Mouse (Mus musculus): ENCODE measurements around the gene Nbeal2. TPM values are rescaled to one million over a fixed set of nuclear protein-coding genes. Genes with fewer than 3 reads are reported as not detected.
"Not testable (repeated sequence)": the region's sequence is repeated elsewhere in the genome, so short reads cannot be mapped to it uniquely, and the experiment has no call there.

Nbeal2 gene
- polyA plus RNA-seq, 1 experiment from 2014 or later = 6.4 TPM

DNA sequence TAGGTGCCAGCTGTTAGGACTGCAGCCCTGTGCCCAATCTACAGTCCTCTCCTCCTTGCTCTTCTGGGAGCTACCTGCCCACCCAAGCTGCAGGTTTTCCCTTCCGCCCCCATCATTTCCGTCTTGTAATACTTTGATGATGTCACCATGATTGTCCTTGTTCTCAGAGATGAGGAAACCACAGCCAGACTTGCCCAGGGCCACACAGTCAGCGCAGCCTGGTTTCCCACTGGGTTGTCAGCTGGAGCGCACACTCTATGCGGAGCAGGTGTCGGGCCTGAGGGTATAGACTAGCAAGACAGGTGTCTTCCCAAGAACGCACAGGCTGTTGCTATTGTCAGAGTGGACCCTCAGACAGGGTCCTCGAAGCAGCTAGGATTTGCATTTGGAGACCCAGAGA lies 31.2 kb upstream of the Nbeal2 start:
- ATAC-seq (replicated peaks) = no peak
- Histone ChIP-seq H3K4me2 (no peak overlapping the region), H3K4me1 (peaks cover 36% of the 10 kb centered on the region), H3K9ac (no peak overlapping the region), H3K4me3 (no peak overlapping the region), H3K27ac (no peak overlapping the region), H3K9me3 (no peaks in the 10 kb centered on the region), H3K36me3 (replicated peaks) (no peaks in the 10 kb centered on the region), H3K27me3 (replicated peaks) (no peaks in the 10 kb centered on the region)
- 76% methylated on average over 8 of the region's 8 CpGs for WGBS

DNA sequence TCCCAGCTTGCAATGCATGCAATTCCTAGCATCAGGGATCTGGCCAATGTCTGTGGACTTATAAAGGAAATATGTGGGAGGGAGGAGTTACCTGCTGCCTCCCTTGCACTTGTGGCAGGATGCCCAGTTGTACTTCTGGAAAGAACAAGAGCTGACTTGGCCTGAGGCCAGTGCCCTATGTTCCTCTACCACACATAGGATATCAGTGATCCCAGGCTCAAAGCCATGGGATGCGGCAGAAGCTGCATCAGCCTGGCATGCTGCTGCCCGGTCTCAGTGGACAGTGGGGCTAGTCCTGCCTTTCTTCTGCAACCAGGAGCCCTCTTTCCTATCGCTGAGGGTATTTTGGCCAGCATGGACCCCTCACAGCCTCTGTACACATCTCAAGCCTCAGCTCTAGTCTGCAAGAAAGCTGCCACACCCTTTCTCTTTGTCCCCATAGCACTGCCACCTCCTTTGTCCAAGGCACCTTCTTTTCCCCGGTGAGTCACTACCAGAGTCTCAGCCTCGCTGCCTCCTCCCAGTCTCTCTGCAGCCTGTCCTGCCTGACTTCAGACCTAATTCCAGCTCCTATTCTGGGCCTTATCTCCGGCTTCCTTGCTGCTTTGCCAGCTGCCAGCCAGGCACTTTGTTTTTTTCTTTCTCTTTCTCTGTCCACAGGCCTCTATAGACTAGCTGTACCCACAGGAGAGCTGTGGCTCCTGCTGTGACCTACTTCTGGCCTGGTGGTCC lies 30.3 kb upstream of the Nbeal2 start:
- Histone ChIP-seq H3K9me3 (no peaks in the 10 kb centered on the region), H3K4me2 (no peak overlapping the region), H3K4me1 (peaks cover 36% of the 10 kb centered on the region), H3K27me3 (replicated peaks) (no peaks in the 10 kb centered on the region), H3K36me3 (replicated peaks) (no peaks in the 10 kb centered on the region), H3K9ac (peak overlapping the region; percentile 2; the same call in 1 of the 2 replicates), H3K4me3 (no peak overlapping the region), H3K27ac (peak overlapping the region; percentile 60)
- WGBS = 44% methylated on average over 6 of the region's 6 CpGs
- ATAC-seq (replicated peaks) = peak; percentile 49

DNA sequence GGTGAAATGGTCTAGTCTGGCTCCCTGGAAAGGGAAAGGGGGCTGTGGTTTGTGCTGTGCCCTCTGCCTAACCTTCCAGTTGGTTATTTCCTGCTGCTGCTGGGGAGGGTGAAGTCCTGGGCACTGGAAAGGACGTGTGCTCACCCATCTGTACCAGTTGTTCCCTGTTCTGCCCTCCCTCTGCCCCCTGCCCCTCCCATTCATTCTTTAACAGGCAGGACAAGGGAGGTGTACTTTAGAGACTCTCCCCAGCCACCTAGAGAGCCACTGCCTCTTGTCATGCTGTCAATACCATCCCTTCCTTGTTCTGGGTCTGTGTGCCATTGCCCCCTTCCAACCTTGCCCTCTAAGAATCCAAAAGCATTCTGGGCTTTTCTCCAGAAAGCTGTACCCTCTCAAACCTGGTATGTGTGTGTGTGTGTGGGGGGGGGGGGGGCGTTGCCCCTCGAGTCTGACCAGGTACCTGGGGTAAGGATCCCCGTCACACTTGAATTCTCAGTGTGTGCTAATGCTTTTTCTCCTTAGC lies 29.7 kb upstream of the Nbeal2 start:
- peaks cover 36% of the 10 kb centered on the region for H3K4me1 ChIP-seq
- H3K27ac ChIP-seq = peak overlapping the region; percentile 60
- H3K9me3 ChIP-seq = no peaks in the 10 kb centered on the region
- WGBS = 49% methylated on average over 4 of the region's 4 CpGs
- H3K4me3 ChIP-seq = no peak overlapping the region
- ATAC-seq (replicated peaks) = peak; percentile 13; the same call in 1 of the 2 replicates
- no peak overlapping the region for H3K9ac ChIP-seq
- no peak overlapping the region for H3K4me2 ChIP-seq
- H3K27me3 ChIP-seq (replicated peaks) = no peaks in the 10 kb centered on the region
- no peaks in the 10 kb centered on the region for H3K36me3 ChIP-seq (replicated peaks)

DNA sequence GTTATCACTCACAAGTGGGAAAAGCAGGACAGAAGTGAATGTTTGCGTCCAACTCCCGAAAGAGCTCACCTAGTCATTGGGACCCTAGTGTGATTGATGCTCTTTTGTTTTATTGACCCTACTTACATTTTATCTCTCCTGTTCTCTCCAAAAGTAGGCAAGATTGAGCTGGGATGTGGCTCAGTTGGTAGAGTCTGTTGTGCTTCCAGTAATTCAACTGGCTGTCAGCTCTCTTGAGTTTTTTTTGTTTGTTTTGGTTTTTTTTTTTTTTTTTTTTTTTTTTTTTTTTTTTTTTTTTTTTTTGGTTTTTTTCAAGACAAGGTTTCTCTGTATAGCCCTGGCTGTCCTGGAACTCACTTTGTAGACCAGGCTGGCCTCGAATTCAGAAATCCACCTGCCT lies 28.7 kb upstream of the Nbeal2 start:
- H3K27ac ChIP-seq; H3K27me3 ChIP-seq (replicated peaks); H3K9me3 ChIP-seq; ATAC-seq (replicated peaks); H3K36me3 ChIP-seq (replicated peaks); H3K4me3 ChIP-seq; H3K4me2 ChIP-seq; H3K9ac ChIP-seq: not testable (repeated sequence)
- peaks cover 36% of the 10 kb centered on the region for H3K4me1 ChIP-seq
- 94% methylated on average over 3 of the region's 3 CpGs for WGBS

DNA sequence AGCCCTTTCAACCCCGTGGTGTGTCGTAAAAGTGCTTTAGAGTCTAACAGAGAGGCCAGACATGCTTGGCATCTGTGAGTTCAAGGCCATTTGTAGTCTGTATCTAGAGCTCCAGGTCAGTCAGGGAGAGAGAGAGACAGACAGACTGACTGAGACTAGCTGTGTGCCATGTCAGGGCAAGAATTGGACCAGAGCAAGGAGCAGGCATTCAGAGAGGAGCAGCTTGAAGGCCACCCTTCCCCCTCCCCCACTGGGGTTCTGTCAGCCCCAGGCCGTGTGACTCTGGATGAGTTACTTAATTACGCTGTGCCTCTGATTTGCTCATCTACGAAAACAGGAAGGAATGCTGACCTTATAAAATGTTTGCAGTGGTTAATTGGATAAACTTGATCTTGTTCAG lies 28.3 kb upstream of the Nbeal2 start:
- no peak overlapping the region for H3K4me2 ChIP-seq
- H3K4me1 ChIP-seq = peaks cover 36% of the 10 kb centered on the region
- no peak overlapping the region for H3K4me3 ChIP-seq
- no peaks in the 10 kb centered on the region for H3K9me3 ChIP-seq
- 57% methylated on average over 5 of the region's 5 CpGs for WGBS
- 0 out of 2 replicates have a peak overlapping the region, but pooled peaks have one; percentile 13 for H3K27ac ChIP-seq
- H3K9ac ChIP-seq = no peak overlapping the region
- no peaks in the 10 kb centered on the region for H3K36me3 ChIP-seq (replicated peaks)
- no peak for ATAC-seq (replicated peaks)
- no peaks in the 10 kb centered on the region for H3K27me3 ChIP-seq (replicated peaks)

DNA sequence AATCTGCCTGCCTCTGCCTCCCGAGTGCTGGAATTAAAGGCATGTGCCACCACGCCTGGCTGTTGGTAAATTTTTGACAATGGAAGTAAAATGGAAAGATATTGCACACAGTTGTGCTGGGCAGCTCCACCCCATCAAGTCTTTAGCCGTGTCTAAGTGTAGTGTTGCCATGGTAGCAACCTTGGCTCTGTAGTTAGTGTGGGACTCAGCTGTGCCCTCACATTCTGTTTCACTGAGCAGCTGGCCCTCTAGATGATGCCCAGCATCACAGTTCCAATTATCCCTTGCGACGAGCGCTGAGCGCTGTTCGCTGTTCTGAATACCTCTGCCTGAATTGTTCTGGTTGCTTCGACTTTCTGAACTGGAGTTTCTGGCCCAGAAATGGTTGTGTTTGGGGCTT lies 27.9 kb upstream of the Nbeal2 start:
- H3K9me3 ChIP-seq = no peaks in the 10 kb centered on the region
- no peak; the same call in 1 of the 2 replicates for ATAC-seq (replicated peaks)
- 0 out of 2 replicates have a peak overlapping the region, but pooled peaks have one; percentile 13 for H3K27ac ChIP-seq
- no peaks in the 10 kb centered on the region for H3K27me3 ChIP-seq (replicated peaks)
- H3K4me2 ChIP-seq = no peak overlapping the region
- peaks cover 36% of the 10 kb centered on the region for H3K4me1 ChIP-seq
- no peak overlapping the region for H3K9ac ChIP-seq
- no peaks in the 10 kb centered on the region for H3K36me3 ChIP-seq (replicated peaks)
- no peak overlapping the region for H3K4me3 ChIP-seq
- WGBS = 45% methylated on average over 9 of the region's 9 CpGs

DNA sequence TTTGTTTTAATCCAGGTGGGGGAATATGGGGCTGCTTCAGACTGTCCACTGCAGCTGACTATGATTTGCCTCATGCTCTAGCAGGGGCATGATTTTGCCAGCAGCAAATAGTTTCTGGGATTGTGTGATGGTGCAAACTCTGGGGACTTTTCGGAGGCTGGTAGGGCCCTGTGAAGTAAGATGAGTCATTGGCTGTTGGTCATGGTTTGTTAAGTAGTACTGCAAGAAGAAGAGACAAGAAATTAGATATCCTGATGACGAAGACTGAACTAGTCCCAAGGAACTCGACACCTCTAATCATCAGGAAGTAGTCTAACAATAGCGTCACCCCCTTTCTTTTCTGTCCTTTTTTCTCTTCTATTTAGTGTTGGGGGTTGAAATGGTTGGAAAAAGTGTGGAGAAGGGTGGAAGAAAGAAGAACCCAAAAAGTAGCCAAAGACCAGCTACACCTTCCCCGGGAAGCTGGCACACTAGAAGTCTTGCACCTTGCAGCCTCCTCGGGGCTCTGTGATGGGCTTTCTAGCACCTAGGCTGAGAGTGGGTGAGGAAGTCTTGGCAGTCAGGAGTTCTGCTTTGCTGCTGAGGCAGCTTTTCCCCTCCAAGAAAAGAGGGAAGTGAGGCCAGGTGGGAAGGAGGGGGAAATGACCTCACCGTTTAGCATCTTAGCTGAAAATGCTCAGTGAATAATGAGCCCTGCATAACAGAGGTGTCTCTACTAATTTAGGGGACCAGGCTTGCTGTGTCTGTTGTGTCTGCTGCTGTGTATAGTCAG lies 27.0 kb upstream of the Nbeal2 start:
- no peak for ATAC-seq (replicated peaks)
- H3K9ac ChIP-seq = no peak overlapping the region
- no peak overlapping the region for H3K27ac ChIP-seq
- H3K9me3 ChIP-seq = no peaks in the 10 kb centered on the region
- H3K4me3 ChIP-seq = no peak overlapping the region
- WGBS = 86% methylated on average over 7 of the region's 7 CpGs
- no peak overlapping the region for H3K4me2 ChIP-seq
- peaks cover 36% of the 10 kb centered on the region for H3K4me1 ChIP-seq
- no peaks in the 10 kb centered on the region for H3K36me3 ChIP-seq (replicated peaks)
- no peaks in the 10 kb centered on the region for H3K27me3 ChIP-seq (replicated peaks)

DNA sequence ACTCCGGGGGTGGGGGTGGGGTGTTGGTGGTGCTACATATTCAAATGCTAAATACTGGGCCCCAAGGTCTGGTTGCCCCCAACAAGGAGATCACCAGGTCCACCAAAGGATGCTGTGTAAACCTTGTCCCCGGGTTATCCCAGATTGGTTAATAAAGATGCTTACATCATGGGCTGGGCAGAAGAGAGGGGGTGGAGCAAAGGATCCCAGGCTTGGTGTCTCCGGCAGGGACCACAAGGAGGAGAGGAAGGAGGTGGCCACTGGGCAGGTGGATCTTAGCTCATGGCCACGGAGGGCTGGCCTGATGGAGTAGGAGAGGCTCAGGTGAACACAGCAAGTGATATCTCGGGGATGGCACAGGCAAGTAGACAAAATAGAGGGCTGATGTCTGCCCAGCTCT lies 24.9 kb upstream of the Nbeal2 start:
- Histone ChIP-seq H3K27me3 (replicated peaks) (no peaks in the 10 kb centered on the region), H3K9me3 (no peaks in the 10 kb centered on the region), H3K36me3 (replicated peaks) (no peaks in the 10 kb centered on the region), H3K4me3 (no peak overlapping the region), H3K27ac (no peak overlapping the region), H3K9ac (no peak overlapping the region), H3K4me1 (peaks cover 17% of the 10 kb centered on the region), H3K4me2 (no peak overlapping the region)
- WGBS = 60% methylated on average over 5 of the region's 5 CpGs
- ATAC-seq (replicated peaks) = no peak

DNA sequence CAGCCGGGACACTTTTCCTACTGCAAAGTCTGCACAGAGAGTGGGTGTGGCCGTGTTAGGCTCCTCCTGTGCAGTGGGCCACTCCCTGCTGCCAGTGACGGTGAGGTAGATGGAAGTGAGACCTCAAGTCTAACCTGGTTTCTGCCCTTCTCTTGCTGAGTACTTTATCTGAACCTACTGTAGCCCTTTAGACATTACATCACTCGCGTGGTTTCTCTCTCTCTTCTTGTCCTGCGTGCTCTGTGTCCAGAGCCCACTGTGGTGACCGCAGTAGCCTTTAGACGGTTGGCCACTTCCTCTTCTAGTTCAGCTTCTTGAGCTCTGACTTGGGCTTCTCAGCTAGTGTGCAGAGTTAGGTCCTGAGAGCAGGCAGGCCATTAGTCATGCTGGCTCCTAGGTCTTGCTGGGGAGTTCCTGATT lies 22.5 kb upstream of the Nbeal2 start:
- WGBS = 87% methylated on average over 8 of the region's 8 CpGs
- ATAC-seq (replicated peaks) = no peak
- no peak overlapping the region for H3K4me2 ChIP-seq

DNA sequence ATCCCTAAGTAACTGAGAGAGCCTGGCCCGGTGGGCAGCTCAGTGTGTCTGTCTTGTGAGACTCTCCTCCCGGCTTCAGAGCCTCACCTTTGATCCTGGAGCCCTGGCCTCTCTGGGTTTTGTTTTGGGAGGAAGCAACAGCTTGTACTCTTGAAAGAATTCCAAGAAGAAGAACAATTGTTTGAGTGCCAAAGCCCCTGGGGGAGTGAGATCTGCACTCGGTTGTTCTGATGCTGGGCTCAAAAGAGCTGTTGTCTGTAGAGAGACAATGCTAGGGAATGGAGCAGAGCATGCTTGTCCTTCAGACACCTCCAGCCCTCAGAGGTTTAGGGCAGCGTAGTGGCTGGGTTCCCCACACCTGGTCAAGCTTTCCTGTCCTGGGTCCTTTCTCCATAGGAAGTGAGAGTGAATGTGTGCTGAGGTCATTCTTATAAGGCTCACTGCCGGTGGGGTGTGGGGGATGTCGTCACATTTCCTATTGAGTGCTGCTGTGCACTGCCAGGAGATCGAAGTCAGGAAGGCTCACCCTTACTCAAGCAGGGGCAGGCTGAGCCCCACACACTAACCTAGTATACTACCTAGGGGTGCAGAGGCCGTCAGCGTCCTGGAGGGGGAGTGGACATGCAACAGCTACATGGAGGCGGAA lies 19.3 kb upstream of the Nbeal2 start:
- Histone ChIP-seq H3K4me3 (no peak overlapping the region), H3K4me1 (peaks cover 6% of the 10 kb centered on the region; the same call in 1 of the 2 replicates), H3K4me2 (no peak overlapping the region), H3K9ac (no peak overlapping the region), H3K27ac (no peak overlapping the region), H3K27me3 (replicated peaks) (no peaks in the 10 kb centered on the region), H3K36me3 (replicated peaks) (no peaks in the 10 kb centered on the region), H3K9me3 (no peaks in the 10 kb centered on the region)
- no peak for ATAC-seq (replicated peaks)
- 52% methylated on average over 10 of the region's 10 CpGs for WGBS

More for the DNA sequence above, 22.5 kb upstream of the Nbeal2 start:
- H3K9ac ChIP-seq = no peak overlapping the region
- H3K36me3 ChIP-seq (replicated peaks) = no peaks in the 10 kb centered on the region
- H3K27me3 ChIP-seq (replicated peaks) = no peaks in the 10 kb centered on the region
- peaks cover 6% of the 10 kb centered on the region; the same call in 1 of the 2 replicates for H3K4me1 ChIP-seq
- no peak overlapping the region for H3K4me3 ChIP-seq
- no peaks in the 10 kb centered on the region for H3K9me3 ChIP-seq
- H3K27ac ChIP-seq = no peak overlapping the region

DNA sequence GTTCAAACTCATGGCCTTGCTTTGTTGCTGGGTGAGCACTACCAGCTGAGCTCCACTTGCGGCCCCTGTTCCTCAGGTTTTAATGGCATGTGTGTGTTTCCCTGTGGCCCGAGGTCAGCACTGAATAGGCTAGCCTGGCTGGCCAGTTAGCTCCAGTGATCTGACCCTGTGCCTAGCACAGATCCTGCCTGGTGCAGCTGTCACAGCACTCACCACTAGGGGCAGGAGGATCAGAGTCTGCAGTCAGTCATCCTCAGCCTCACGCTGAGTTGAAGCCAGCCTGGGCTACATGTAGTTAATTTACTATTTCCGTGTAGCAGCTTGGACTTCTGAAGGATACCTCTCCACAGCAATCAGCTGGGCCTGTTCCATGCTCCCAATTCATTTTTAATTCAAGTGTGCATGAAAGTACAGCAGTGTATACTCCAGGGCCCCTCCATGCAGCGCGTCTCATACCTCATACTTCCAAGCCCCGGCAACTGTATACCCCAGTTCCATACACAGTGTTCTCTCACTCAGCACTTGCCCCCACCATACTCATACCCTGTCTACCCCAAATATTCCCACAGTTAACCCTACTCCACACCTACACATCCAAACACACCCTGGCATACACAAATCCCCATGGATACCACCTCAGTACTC lies 18.6 kb upstream of the Nbeal2 start:
- Histone ChIP-seq H3K27me3 (replicated peaks) (no peaks in the 10 kb centered on the region), H3K9ac (no peak overlapping the region), H3K4me2 (no peak overlapping the region), H3K36me3 (replicated peaks) (no peaks in the 10 kb centered on the region), H3K27ac (no peak overlapping the region), H3K4me1 (peaks cover 6% of the 10 kb centered on the region; the same call in 1 of the 2 replicates), H3K4me3 (no peak overlapping the region), H3K9me3 (no peaks in the 10 kb centered on the region)
- WGBS = 64% methylated on average over 7 of the region's 7 CpGs
- ATAC-seq (replicated peaks) = peak; percentile 54; the same call in 1 of the 2 replicates

DNA sequence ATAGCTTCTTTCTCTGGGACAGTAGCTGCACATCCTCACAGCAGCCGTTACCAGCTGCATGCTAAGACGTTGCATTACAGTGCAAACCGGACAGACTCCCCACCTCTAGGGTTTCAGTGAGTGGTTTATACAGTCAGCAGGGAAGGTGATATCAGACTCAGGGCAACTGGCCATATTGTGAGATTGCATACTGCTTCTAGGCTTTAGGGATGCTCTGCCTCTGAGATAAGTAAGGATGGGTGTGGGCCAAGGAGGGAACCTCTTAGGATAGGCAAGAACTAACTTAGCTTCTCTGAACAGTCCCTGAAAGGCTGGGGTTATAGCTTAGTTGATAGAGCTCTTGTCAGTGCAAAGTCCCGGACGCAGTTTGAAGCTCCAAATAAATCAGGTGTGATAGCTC lies 15.8 kb upstream of the Nbeal2 start:
- 93% methylated on average over 5 of the region's 5 CpGs for WGBS
- Histone ChIP-seq H3K27me3 (replicated peaks) (no peaks in the 10 kb centered on the region), H3K9ac (no peak overlapping the region), H3K36me3 (replicated peaks) (no peaks in the 10 kb centered on the region), H3K4me2 (no peak overlapping the region), H3K27ac (no peak overlapping the region), H3K4me3 (no peak overlapping the region), H3K4me1 (peaks cover 16% of the 10 kb centered on the region; the same call in 1 of the 2 replicates), H3K9me3 (no peaks in the 10 kb centered on the region)
- ATAC-seq (replicated peaks) = no peak

Measured in midbrain, embryonic 15.5 days (tissue).